Mouse (Mus musculus): ENCODE results near the gene Rab5b. TPM values are rescaled to one million over a fixed set of nuclear protein-coding genes. Genes with fewer than 3 reads are reported as not detected.

The Rab5b gene
- polyA plus RNA-seq, 1 experiment: 27.0 TPM

DNA sequence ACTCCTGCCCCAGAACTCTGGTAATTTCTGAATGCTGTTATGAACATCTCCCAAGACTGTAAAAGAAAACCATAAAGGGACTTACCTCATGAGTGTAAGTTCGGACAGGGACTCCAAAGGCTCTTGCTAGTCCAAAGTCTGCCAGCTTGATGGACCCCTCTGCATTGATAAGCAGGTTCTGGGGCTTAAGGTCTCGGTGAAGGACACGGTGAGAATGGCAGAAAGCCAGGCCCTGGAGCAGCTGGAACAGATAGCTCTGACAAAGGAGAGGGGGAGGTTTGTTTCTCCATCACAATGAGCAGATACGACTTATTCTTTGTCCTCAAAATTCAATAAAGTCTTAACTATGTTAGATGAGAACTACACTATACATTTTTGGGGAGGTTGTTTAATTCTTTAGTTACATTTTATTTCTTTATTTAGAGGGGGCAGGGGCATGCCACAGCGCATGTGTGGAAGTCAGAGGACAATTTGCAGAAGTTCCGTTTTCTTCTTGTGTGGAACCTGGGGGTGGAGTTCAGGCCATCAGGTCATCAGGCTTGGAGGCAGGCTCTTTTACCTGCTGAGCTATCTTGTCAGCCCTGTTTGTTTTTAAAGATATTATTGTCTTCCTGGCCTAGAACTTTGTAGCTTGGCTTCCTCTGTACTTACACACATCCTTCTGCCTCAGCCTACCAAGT, 6.4 kb upstream of the Rab5b start:
- H3K36me3 ChIP-seq (ENCODE audit: control insufficient read depth, insufficient read depth): peaks cover 57% of the 10 kb centered on the region

DNA sequence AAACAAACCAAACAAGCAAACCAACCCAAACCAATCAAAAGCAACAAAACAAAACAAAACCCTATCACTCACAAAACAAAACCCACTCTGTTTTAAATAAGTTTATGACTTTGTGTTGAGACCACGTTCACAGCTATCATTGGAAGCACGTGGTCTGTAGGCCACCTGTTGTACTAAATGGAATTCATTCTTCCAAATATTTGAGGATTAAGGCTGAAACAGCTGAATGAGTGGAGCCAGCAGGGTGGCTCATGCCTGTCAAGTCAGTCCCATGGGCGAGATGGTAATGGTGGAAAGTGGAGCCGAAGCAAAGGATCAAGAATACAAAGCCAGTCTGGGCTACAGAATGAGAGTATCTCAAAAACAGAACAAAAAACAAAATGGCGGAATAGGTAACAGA, 4.6 kb upstream of the Rab5b start:
- TF ChIP-seq FOSL1 (IDR thresholded peaks at IDR 0.05; ENCODE audit: insufficient read depth, low read length, poor library complexity, severe bottlenecking): no peak
- TF ChIP-seq USF1 (IDR thresholded peaks at IDR 0.05; ENCODE audit: low read depth): no peak
- TF ChIP-seq CTCF (IDR thresholded peaks at IDR 0.05; ENCODE audit: control insufficient read depth, insufficient read depth, insufficient read length): no peak
- TF ChIP-seq CEBPB (IDR thresholded peaks at IDR 0.05; ENCODE audit: low read depth): no peak
- no peak for TF ChIP-seq MYOG (IDR thresholded peaks at IDR 0.05; ENCODE audit: control insufficient read depth, extremely low read depth, insufficient read length)
- no peak for TF ChIP-seq MYOD1 (IDR thresholded peaks at IDR 0.05; ENCODE audit: control insufficient read depth, insufficient read length, low read depth)
- no peak for TF ChIP-seq MAX (IDR thresholded peaks at IDR 0.05)
- peaks cover 60% of the 10 kb centered on the region for H3K36me3 ChIP-seq (ENCODE audit: control insufficient read depth, insufficient read depth)
- no peaks in the 10 kb centered on the region for H3K27me3 ChIP-seq (ENCODE audit: control insufficient read depth, insufficient read depth, insufficient read length)
- H3K4me3 ChIP-seq (ENCODE audit: insufficient read depth, poor library complexity, severe bottlenecking): no peak overlapping the region
- H3K79me3 ChIP-seq (ENCODE audit: low read depth): peaks cover 19% of the 10 kb centered on the region
- H3K79me2 ChIP-seq (ENCODE audit: control insufficient read depth, insufficient read depth): peaks cover 26% of the 10 kb centered on the region
- H3ac ChIP-seq (ENCODE audit: control insufficient read depth, insufficient read length, low read depth): no peak overlapping the region

More for the DNA sequence above, 6.4 kb upstream of the Rab5b start:
- no peak overlapping the region for H3ac ChIP-seq (ENCODE audit: control insufficient read depth, insufficient read length, low read depth)
- TF ChIP-seq MAX (IDR thresholded peaks at IDR 0.05): no peak
- TF ChIP-seq USF1 (IDR thresholded peaks at IDR 0.05; ENCODE audit: low read depth): no peak
- no peak for TF ChIP-seq CEBPB (IDR thresholded peaks at IDR 0.05; ENCODE audit: low read depth)
- no peak for TF ChIP-seq FOSL1 (IDR thresholded peaks at IDR 0.05; ENCODE audit: insufficient read depth, low read length, poor library complexity, severe bottlenecking)
- no peak for TF ChIP-seq MYOG (IDR thresholded peaks at IDR 0.05; ENCODE audit: control insufficient read depth, extremely low read depth, insufficient read length)
- no peak for TF ChIP-seq MYOD1 (IDR thresholded peaks at IDR 0.05; ENCODE audit: control insufficient read depth, insufficient read length, low read depth)
- TF ChIP-seq CTCF (IDR thresholded peaks at IDR 0.05; ENCODE audit: control insufficient read depth, insufficient read depth, insufficient read length): no peak
- H3K27me3 ChIP-seq (ENCODE audit: control insufficient read depth, insufficient read depth, insufficient read length): no peaks in the 10 kb centered on the region
- H3K79me2 ChIP-seq (ENCODE audit: control insufficient read depth, insufficient read depth): peaks cover 26% of the 10 kb centered on the region
- no peak overlapping the region for H3K4me3 ChIP-seq (ENCODE audit: insufficient read depth, poor library complexity, severe bottlenecking)
- H3K79me3 ChIP-seq (ENCODE audit: low read depth): peaks cover 19% of the 10 kb centered on the region

DNA sequence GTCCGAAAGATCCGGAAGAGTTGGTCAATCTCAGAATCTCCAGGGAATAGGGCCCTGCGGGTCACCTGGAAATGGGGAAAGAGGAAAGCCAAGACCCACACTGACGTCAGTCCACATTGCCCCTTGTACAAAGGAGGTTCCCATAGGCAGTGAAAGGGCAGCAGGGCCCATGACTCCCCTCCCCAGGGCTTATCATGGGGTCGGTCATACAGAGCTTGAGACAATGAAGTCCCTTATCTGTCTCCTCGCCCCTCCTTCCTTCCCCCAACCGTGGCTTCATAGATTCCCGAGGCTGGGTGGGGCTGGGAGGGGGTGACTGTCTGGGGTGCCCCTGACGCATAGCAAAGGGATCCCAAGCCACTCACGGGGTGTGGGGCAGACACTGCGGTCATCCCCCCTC, 3.5 kb upstream of the Rab5b start:
- Histone ChIP-seq H3K79me2 (ENCODE audit: control insufficient read depth, insufficient read depth) (peaks cover 34% of the 10 kb centered on the region), H3K79me3 (ENCODE audit: low read depth) (peaks cover 27% of the 10 kb centered on the region), H3K4me3 (ENCODE audit: insufficient read depth, poor library complexity, severe bottlenecking) (no peak overlapping the region), H3ac (ENCODE audit: control insufficient read depth, insufficient read length, low read depth) (no peak overlapping the region), H3K27me3 (ENCODE audit: control insufficient read depth, insufficient read depth, insufficient read length) (no peaks in the 10 kb centered on the region), H3K36me3 (ENCODE audit: control insufficient read depth, insufficient read depth) (peaks cover 60% of the 10 kb centered on the region)
- TF ChIP-seq MAX (IDR thresholded peaks at IDR 0.05): no peak
- no peak for TF ChIP-seq CEBPB (IDR thresholded peaks at IDR 0.05; ENCODE audit: low read depth)
- no peak for TF ChIP-seq CTCF (IDR thresholded peaks at IDR 0.05; ENCODE audit: control insufficient read depth, insufficient read depth, insufficient read length)
- TF ChIP-seq FOSL1 (IDR thresholded peaks at IDR 0.05; ENCODE audit: insufficient read depth, low read length, poor library complexity, severe bottlenecking): no peak
- TF ChIP-seq MYOG (IDR thresholded peaks at IDR 0.05; ENCODE audit: control insufficient read depth, extremely low read depth, insufficient read length): no peak
- TF ChIP-seq USF1 (IDR thresholded peaks at IDR 0.05; ENCODE audit: low read depth): no peak
- TF ChIP-seq MYOD1 (IDR thresholded peaks at IDR 0.05; ENCODE audit: control insufficient read depth, insufficient read length, low read depth): no peak

DNA sequence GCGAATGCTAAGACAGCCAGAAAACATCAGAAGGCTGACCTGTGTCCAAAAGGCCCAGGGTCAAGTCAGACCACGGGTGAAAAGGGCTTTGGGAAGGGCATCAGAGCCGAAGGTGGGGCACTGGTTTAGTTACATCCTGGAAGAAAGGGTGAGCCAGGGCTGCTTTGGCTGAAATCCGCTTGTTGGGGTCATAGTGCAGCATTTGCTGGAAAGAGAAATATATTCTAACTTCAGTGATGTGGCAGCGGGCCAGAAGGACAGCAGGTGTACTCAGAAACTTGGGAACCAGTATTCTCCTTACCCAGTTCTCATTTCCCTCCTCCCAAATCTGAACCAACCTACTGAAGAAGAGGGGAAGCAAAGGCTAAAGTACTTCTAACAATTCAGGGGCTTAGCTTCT, 2.9 kb upstream of the Rab5b start:
- H3K36me3 ChIP-seq (ENCODE audit: control insufficient read depth, insufficient read depth): peaks cover 60% of the 10 kb centered on the region
- peaks cover 24% of the 10 kb centered on the region for H3K79me3 ChIP-seq (ENCODE audit: low read depth)
- H3K79me2 ChIP-seq (ENCODE audit: control insufficient read depth, insufficient read depth): peaks cover 34% of the 10 kb centered on the region
- H3K27me3 ChIP-seq (ENCODE audit: control insufficient read depth, insufficient read depth, insufficient read length): no peaks in the 10 kb centered on the region
- TF ChIP-seq CTCF (IDR thresholded peaks at IDR 0.05; ENCODE audit: control insufficient read depth, insufficient read depth, insufficient read length) (no peak), USF1 (IDR thresholded peaks at IDR 0.05; ENCODE audit: low read depth) (no peak), MYOD1 (IDR thresholded peaks at IDR 0.05; ENCODE audit: control insufficient read depth, insufficient read length, low read depth) (no peak), FOSL1 (IDR thresholded peaks at IDR 0.05; ENCODE audit: insufficient read depth, low read length, poor library complexity, severe bottlenecking) (no peak), MYOG (IDR thresholded peaks at IDR 0.05; ENCODE audit: control insufficient read depth, extremely low read depth, insufficient read length) (no peak), MAX (IDR thresholded peaks at IDR 0.05) (no peak)
- no peak overlapping the region for H3K4me3 ChIP-seq (ENCODE audit: insufficient read depth, poor library complexity, severe bottlenecking)
- H3ac ChIP-seq (ENCODE audit: control insufficient read depth, insufficient read length, low read depth): no peak overlapping the region

DNA sequence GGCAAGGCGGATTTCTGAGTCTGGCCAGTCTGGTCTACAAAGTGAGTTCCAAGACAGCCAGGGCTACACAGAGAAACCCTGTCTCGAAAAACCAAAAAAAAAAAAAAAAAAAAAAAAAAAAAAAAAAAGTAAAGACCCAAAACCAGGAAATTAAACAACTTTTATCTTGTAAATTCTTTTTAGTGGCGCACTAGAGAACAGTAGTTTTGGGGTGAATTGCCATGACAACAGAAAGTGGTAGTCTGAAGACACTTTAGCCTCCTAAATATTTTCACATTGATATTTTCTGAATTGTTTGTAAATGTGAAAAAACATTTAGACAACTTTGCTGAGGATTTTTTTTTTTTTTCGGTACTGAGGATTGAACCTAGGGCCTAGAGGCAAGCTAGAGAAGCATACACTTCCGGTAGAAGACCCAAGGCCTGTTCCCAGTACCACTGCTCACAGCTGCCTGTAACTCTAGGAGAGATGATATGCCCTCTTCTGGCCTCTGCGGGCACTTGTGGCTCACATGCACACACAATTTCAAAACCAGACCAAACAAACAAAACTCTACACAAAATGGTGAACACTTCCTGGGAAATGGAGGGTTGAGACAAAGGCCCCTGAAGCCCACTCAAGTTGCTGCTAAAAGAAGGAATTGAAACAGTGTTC, 1.1 kb upstream of the Rab5b start:
- H3ac ChIP-seq (ENCODE audit: control insufficient read depth, insufficient read length, low read depth): no peak overlapping the region
- H3K27me3 ChIP-seq (ENCODE audit: control insufficient read depth, insufficient read depth, insufficient read length): no peaks in the 10 kb centered on the region
- TF ChIP-seq USF1 (IDR thresholded peaks at IDR 0.05; ENCODE audit: low read depth) (no peak), MYOD1 (IDR thresholded peaks at IDR 0.05; ENCODE audit: control insufficient read depth, insufficient read length, low read depth) (no peak), MAX (IDR thresholded peaks at IDR 0.05) (no peak), CEBPB (IDR thresholded peaks at IDR 0.05; ENCODE audit: low read depth) (no peak), CTCF (IDR thresholded peaks at IDR 0.05; ENCODE audit: control insufficient read depth, insufficient read depth, insufficient read length) (no peak), FOSL1 (IDR thresholded peaks at IDR 0.05; ENCODE audit: insufficient read depth, low read length, poor library complexity, severe bottlenecking) (no peak), MYOG (IDR thresholded peaks at IDR 0.05; ENCODE audit: control insufficient read depth, extremely low read depth, insufficient read length) (no peak)
- H3K79me3 ChIP-seq (ENCODE audit: low read depth): peaks cover 10% of the 10 kb centered on the region
- H3K4me3 ChIP-seq (ENCODE audit: insufficient read depth, poor library complexity, severe bottlenecking): no peak overlapping the region
- H3K79me2 ChIP-seq (ENCODE audit: control insufficient read depth, insufficient read depth): peaks cover 26% of the 10 kb centered on the region
- peaks cover 46% of the 10 kb centered on the region for H3K36me3 ChIP-seq (ENCODE audit: control insufficient read depth, insufficient read depth)
